Mouse (Mus musculus) layer of hippocampus, postnatal 25 days (tissue): ENCODE measurements around the gene Ap2a1. TPM values are rescaled to one million over a fixed set of nuclear protein-coding genes. Genes with fewer than 3 reads are reported as not detected.
"Not testable (repeated sequence)": the region's sequence is repeated elsewhere in the genome, so short reads cannot be mapped to it uniquely, and the experiment has no call there.

Experiments used
- DNase-seq, 2 experiments: peaks; one replicate each; pipeline ENCODE4 v3.0.0; 2022; ENCODE audit warnings: mixed read lengths in 2 of 2, low spot score in 1 of 2; ENCODE audit errors: extremely low spot score in 1 of 2
- total RNA-seq, 2 experiments: library from RNA; stranded (reverse); gene quantifications; 2 replicates each; pipeline ENCODE4 v1.2.3; 2021

Ap2a1 gene
- total RNA-seq, 2 experiments from 2014 or later: 304 to 306 TPM

DNA sequence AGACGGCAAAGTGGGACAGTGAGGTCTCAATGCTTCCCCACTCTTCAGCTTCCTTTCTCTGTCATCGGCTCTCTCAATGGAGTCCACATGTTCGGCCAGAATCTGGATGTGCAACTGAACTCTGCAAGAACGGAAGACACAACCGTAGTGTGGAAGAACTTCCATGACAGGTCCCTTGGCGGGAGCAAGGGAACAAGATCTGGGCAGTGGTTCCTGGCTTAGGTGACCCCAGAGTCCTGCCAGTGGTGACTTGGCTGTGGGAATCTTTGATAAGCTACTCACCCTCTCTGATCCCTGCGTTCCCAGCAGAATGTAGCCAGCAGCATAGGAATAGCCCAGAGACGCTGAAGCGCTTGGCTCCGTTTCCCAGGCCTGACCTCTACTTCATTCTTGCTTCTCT is 32.8 kb downstream of the Ap2a1 start:
- no peak for DNase-seq

- DNase-seq: peak; percentile 76 to 88
These were observed 33.5 kb downstream of the Ap2a1 start, which contains the start of gene Fuz for GRCm38 (mm10) chr7:44895593-44896434. TSS of gene Fuz (plus strand) at chr7:44896079.

- DNase-seq: no peak
These were observed 34.1 kb downstream of the Ap2a1 start for GRCm38 (mm10) chr7:44895206-44895592.

DNA sequence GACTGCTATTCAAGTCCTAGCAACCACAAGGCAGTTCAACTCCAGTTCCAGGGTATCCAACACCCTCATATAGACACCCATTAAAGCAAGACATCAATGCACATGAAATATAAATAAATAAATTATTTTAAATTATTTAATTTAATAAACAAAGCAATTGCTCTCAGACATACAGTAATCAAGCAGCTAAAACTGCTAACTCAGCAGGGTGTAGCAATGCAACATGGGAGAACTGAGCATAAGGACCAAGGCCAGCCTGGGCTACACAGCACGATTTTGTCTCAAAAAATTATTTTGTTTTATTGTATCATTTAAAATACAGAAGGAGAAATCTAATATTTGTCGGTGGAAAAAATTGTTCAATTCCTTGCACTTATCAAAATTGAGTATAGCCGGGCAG is 35.1 kb downstream of the Ap2a1 start:
- DNase-seq: no peak

GRCm38 (mm10) chr7:44893197-44893596 is 36.1 kb downstream of the Ap2a1 start:
- DNase-seq: no peak

DNA sequence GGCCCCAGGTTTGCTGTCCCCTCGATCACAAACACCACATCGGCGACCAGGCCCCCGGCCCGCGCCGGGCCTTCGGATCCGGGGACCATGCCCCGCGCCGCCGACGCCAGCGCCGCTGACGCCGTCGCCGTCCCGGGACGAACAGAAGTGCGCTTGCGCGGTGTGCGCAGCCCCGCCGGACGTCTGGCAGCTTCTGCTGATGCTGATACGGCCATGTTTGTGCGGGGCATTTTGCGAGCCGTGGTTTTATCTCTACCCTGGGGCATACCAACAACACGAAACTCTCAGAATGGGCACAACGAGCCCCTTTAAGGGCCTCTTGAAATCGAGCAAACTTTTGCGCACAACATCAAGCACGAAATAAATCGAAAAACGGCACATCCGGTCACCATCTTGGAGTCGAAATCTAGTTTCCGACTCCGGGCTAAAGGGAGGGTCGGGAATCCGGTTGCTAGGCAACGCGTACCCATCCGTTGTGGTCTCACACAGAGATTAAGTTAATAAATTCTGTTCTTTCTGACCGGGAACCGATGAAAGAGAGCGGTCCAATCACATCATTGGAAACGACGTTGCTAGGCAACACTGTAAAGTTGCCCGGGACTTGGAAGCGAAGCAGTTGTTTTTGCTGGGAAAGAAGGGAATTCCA is 36.9 kb downstream of the Ap2a1 start, which contains the start of gene Med25:
Gene Med25 (minus strand): TSS at position 437 of the 646 bp plus-strand sequence.
- DNase-seq: peak; percentile 76 to 89

DNA sequence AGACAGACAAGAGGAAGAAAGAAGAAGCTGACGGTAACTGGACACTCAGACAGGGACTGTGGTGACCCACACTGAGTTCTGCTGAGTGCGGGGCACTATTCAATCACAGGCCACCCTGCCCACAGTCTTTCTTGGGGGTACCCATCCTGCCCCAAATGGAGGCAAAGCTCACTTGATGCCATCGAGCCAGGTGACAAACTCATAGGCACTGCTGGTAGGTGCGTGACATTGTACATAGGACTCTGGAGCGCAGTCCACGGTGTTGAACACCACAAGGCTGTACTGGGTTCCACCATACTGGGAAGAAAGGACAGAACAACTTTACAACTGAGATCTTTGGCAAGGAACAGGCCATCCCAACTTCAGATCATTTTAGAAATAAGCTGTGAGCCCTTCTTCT is 37.7 kb downstream of the Ap2a1 start:
- no peak for DNase-seq

DNA sequence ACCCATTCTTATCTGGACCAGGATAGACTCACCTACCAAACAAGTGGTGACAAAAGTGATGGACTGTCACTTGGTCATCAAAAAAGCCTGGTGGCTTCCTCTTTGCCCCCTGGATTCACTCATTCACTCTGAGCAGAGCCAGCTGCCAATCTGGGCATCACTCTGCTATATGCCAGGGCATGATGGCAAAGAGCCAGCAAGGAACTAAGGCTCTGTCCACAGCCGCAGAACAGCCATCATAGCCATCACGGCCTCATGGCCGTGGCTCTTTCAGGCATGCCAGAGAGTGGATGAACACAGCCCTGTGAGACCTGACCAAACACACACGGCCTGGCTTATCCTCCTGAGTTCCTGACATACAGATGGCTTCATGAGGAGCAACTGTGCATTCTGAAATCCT is 38.6 kb downstream of the Ap2a1 start:
- DNase-seq: no peak

DNA sequence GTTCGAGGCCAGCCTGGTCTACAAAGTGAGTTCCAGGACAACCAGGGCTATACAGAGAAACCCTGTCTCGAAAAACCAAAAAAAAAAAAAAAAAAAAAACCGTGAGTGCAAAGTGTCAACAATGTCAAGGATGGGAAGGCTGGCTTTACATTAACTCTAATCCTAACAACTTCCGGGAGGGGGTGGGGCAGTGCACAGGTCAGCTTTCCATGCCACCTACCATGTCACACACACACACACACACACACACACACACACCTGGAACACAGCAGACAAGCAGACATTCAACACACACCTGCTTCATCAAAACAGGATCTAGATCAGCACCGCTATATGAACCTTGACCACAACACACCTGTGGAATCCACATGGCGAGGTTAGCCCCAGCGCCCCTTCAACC is 39.1 kb downstream of the Ap2a1 start:
- DNase-seq: no peak

DNA sequence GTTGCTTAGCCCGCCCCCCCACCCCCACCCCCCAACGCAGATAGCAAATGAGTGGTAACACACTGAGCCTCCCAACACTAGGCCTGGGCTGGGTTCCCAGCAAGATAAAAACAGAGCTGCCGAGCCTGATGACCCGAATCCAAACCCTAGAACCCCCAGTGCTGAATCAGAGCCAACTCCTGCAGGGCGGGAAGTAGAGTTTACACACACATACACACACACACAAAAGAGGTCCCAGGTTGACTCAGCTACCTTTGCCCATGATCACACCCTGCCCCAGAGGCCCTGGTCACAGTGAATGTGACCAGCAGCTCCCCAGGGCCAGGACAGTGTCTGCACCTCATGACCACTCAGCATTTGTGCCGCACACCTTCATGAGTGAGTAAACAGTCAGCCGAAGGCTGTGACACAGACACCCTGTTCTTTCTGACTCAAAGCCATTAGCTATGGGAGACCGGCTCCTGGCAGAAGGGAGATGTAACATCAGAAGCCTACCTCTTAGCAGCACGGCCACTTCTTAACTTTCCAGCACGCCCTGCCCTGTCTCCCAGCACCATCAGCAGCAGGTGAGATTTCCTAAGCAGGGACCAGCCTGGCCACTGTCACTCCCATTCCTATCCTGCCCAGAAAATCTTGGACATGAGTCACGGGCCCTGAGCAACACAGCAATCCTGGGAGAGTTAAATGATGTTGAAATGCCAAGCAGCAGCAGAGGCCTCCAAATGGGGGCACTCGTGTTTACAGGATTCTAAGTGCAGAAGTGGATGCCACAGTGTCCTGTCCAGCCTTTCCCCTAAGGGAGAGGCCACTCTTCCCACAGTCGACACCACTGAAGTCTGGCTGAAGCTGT is 40.8 kb downstream of the Ap2a1 start:
- no peak for DNase-seq

- no peak for DNase-seq
These were observed 42.3 kb downstream of the Ap2a1 start for GRCm38 (mm10) chr7:44886964-44887363.

- no peak for DNase-seq
These were observed 44.7 kb downstream of the Ap2a1 start for GRCm38 (mm10) chr7:44884637-44885036.

- DNase-seq: no peak
These were observed 46.3 kb downstream of the Ap2a1 start for GRCm38 (mm10) chr7:44883036-44883435.

- no peak for DNase-seq
These were observed 51.5 kb downstream of the Ap2a1 start for GRCm38 (mm10) chr7:44877833-44878232.

GRCm38 (mm10) chr7:44871774-44872173 is 57.5 kb downstream of the Ap2a1 start:
- DNase-seq: not testable (repeated sequence)

DNA sequence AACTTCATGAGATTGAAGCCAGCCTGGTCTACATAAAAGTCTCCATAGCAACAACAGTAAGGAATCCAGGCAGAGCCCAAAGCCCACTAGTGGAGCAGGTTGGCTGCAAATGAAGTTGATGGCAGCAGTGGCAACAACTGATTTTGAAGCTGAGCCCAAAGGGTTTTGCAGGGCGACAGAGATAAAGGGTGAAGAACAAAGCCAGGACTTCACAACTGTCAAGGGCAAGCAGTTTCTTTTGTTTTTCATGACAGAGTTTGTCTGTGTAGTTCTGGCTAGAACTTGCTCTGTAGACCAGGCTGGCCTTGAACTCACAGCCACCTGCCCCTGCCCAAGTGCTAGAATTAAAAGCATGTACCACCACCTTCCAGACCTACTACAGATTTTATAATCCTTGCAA is 58.1 kb downstream of the Ap2a1 start:
- DNase-seq: no peak

- DNase-seq: no peak
These were observed 58.7 kb downstream of the Ap2a1 start for GRCm38 (mm10) chr7:44870614-44871013.

GRCm38 (mm10) chr7:44869697-44870528 is 59.4 kb downstream of the Ap2a1 start, which contains the start of gene Ptov1:
TSS of gene Ptov1 (minus strand) at chr7:44869788.
- DNase-seq: peak; percentile 81

DNA sequence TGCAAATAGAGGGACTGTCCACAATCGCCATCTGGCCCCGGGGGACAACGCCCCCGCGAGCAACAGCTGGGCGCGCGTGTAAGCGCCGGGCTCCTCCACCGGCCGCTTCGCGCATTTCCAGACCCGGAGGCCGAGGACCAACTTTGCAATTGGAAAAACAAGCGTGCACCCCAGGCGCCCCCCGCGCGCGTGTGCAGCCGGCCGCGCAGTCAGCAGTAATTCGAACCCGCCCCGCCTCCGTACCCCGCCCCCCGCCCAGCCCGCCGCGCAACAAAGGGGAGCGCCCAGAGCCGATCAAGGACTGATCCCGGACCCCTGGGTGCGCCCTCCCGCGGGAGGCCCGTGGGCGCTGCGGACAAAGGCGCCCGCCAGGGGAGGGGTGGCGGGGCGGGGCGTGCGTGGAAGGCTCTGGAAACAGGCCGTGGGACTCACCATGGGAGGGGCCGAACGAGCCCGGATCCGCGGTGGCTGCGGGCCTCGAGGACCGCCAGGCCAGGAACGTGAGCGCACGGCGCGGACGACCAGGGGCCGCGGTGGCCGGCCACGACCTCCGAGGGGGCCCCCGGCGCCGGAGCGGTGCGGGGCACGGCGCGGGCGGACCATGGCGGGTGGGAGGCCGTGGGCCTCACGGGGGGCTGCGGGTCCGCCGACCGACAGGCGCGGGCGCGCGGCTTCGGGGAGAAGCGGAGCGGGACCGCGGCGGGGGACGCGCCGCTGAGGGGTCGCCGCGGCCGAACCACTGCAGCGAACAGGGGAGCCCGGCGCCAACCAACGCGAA is 60.2 kb downstream of the Ap2a1 start:
- DNase-seq: no peak
